Mouse (Mus musculus) C2C12 (cell line): ENCODE results near the gene Helz. TPM values are rescaled to one million over a fixed set of nuclear protein-coding genes. Genes with fewer than 3 reads are reported as not detected.

ENCODE experiments used
- H3K27me3 ChIP-seq: one replicate; pipeline ENCODE4 v1.6.1; 2011; ENCODE audit not compliant: control insufficient read depth, insufficient read depth, insufficient read length
- H3K36me3 ChIP-seq: one replicate; pipeline ENCODE4 v1.6.1; 2011; ENCODE audit not compliant: control insufficient read depth, insufficient read depth
- H3K4me3 ChIP-seq: one replicate; pipeline ENCODE4 v1.5.1; 2011; ENCODE audit warnings: mild to moderate bottlenecking, control low read depth; ENCODE audit not compliant: poor library complexity, insufficient read depth, severe bottlenecking
- H3K79me2 ChIP-seq: one replicate; pipeline ENCODE4 v1.6.1; 2011; ENCODE audit not compliant: control insufficient read depth, insufficient read depth
- H3K79me3 ChIP-seq: one replicate; pipeline ENCODE4 v1.6.1; 2011; ENCODE audit warnings: low read depth, control low read depth
- H3ac ChIP-seq: one replicate; pipeline ENCODE3; 2011; ENCODE audit warnings: low read depth; ENCODE audit not compliant: control insufficient read depth, insufficient read length
- CEBPB ChIP-seq: IDR thresholded peaks from one replicate; pipeline ENCODE4 v1.6.1; 2011; ENCODE audit warnings: low read depth, mild to moderate bottlenecking, control low read depth, moderate library complexity
- CTCF ChIP-seq: IDR thresholded peaks from one replicate; pipeline ENCODE4 v1.5.1; 2011; ENCODE audit not compliant: control insufficient read depth, insufficient read depth, insufficient read length
- FOSL1 ChIP-seq: IDR thresholded peaks from one replicate; pipeline ENCODE4 v1.8.0; 2011; ENCODE audit warnings: mild to moderate bottlenecking, low read length; ENCODE audit not compliant: poor library complexity, insufficient read depth, severe bottlenecking
- MAX ChIP-seq: IDR thresholded peaks from one replicate; pipeline ENCODE4 v1.6.1; 2011; ENCODE audit warnings: mild to moderate bottlenecking, control low read depth
- MYOD1 ChIP-seq: IDR thresholded peaks from one replicate; pipeline ENCODE4 v1.6.1; 2011; ENCODE audit warnings: low read depth; ENCODE audit not compliant: control insufficient read depth, insufficient read length
- MYOG ChIP-seq: IDR thresholded peaks from one replicate; pipeline ENCODE4 v1.6.1; 2011; ENCODE audit not compliant: control insufficient read depth, insufficient read length; ENCODE audit errors: extremely low read depth
- USF1 ChIP-seq: IDR thresholded peaks from one replicate; pipeline ENCODE4 v1.6.1; 2011; ENCODE audit warnings: low read depth, mild to moderate bottlenecking, control low read depth, moderate library complexity
- polyA plus RNA-seq: library from polyadenylated mRNA; unstranded; fragments of >200 nt; fragmentation: generic; extraction: Trizol; gene quantifications from one replicate; pipeline ENCODE4 v1.2.1, GENCODE M21; 2012; ENCODE audit warnings: missing spikeins

Gene Helz
- polyA plus RNA-seq, 1 experiment = 6.8 TPM

DNA sequence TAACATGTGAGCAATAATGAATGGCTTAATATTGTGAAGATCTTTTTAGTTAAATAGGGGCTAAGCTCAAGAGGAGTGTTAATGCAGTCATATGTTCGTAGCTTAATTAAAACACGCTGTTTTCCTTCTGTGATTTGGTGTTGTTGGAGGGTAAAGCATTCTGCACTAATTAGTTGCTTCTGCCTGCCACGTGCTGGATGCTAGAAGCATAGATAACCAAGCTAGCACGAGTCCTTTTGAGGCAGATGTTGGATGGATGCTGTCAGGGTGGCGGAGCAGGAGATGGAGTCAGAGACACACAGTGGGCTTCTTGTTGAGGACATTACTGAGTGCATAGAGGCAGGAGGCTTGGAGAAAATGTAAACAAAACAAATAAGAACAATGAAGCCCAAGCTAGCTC lies 109.4 kb downstream of the Helz start:
- no peaks in the 10 kb centered on the region for H3K79me2 ChIP-seq
- H3K27me3 ChIP-seq = no peaks in the 10 kb centered on the region
- peaks cover 41% of the 10 kb centered on the region for H3K36me3 ChIP-seq
- H3K79me3 ChIP-seq = no peaks in the 10 kb centered on the region
- TF ChIP-seq FOSL1 (no peak), USF1 (no peak), CEBPB (no peak), MYOD1 (no peak), CTCF (no peak), MAX (no peak), MYOG (no peak)
- H3K4me3 ChIP-seq = no peak overlapping the region
- H3ac ChIP-seq = no peak overlapping the region

DNA sequence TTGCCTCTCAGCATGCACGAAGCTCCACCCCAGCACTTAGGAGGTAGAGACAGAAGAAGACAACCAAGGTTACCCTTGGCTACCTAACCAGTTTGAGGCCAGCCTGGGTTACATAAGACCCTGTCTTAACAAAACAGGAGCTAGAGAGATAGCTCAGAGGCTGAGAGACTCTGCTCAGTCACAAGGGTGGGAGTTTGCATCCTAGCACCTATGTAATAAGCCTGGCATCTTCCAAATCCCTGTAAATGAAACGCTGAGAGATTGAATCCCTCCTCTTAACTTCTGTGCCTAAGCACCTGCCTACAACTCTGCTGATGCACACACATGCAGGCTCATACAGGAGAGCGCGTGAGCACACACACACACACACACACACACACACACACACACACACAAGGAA lies 112.7 kb downstream of the Helz start:
- TF ChIP-seq CTCF (no peak), CEBPB (no peak), MYOD1 (no peak), FOSL1 (no peak), USF1 (no peak), MAX (no peak), MYOG (no peak)
- Histone ChIP-seq H3K4me3 (no peak overlapping the region), H3K79me3 (no peaks in the 10 kb centered on the region), H3K36me3 (peaks cover 66% of the 10 kb centered on the region), H3ac (no peak overlapping the region), H3K79me2 (no peaks in the 10 kb centered on the region), H3K27me3 (no peaks in the 10 kb centered on the region)

DNA sequence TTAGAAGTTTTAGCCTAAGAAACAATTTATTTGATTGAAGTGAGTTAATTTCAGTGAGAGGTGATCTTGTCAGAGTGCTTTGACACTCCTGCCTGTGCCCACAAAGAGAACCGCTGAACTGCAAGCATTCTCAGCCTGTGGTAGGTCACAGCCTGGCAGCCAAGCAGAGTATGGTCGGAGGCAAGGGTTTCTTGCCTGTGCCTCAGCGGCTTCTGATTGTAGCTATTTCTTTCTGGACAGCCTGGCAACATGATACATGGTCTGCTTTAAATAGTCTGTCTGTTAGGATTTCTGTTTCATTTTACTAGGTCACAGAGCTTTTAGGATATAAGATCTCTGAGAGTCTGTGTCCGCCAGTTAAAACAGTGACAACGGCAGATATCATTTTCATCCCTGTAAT lies 114.9 kb downstream of the Helz start:
- no peak overlapping the region for H3K4me3 ChIP-seq
- no peaks in the 10 kb centered on the region for H3K27me3 ChIP-seq
- no peaks in the 10 kb centered on the region for H3K79me2 ChIP-seq
- H3K79me3 ChIP-seq = no peaks in the 10 kb centered on the region
- no peak for TF ChIP-seq USF1
- no peak for TF ChIP-seq FOSL1
- TF ChIP-seq MYOD1 = no peak
- TF ChIP-seq CTCF = no peak
- TF ChIP-seq CEBPB = no peak
- TF ChIP-seq MYOG = no peak
- TF ChIP-seq MAX = no peak
- no peak overlapping the region for H3ac ChIP-seq
- H3K36me3 ChIP-seq = peaks cover 61% of the 10 kb centered on the region

DNA sequence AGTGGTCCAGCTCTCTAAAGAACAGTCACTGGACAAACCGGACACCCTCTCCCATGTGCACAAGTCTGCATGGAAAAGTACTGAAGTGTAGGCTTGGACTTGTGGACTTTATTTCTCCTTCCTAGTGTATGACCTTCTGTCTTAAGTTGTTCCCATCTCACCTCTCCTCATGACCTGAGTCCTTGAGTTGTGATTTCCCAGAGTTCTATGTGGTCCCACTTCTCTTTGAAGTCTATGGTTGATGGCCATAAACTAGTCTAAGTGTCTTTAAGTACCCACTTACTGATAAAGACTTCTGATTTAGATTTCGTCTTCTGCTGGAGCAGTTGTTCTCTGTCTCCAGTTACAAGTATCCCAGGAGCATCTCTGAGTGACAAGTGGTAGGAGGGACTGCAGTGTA lies 119.8 kb downstream of the Helz start:
- TF ChIP-seq CTCF (no peak), MYOG (no peak), USF1 (no peak), MAX (no peak), CEBPB (no peak), FOSL1 (no peak), MYOD1 (no peak)
- H3K79me2 ChIP-seq = no peaks in the 10 kb centered on the region

DNA sequence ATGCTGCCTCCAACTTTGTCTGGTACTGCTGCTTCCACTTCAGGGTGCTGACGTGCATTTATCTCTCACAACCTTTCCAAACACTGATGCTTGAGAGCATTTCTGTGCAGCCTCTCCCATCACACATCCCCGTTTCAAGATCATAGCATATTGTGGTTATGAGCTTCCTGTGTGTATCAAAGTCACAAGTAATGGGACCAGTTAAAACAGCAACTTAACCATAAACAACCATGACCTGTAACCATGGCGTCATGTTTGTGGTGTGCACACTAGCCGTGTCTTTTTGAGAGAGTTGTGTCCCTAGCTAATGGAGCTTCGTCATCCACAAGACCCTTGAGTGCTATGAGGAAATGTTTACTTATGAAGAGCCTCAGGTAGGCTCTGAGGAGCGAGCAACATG lies 120.5 kb downstream of the Helz start:
- peaks cover 57% of the 10 kb centered on the region for H3K36me3 ChIP-seq
- H3K79me2 ChIP-seq = no peaks in the 10 kb centered on the region
- H3K4me3 ChIP-seq = no peak overlapping the region

More for the DNA sequence above, 119.8 kb downstream of the Helz start:
- H3K36me3 ChIP-seq = peaks cover 57% of the 10 kb centered on the region
- H3K79me3 ChIP-seq = no peaks in the 10 kb centered on the region
- H3K4me3 ChIP-seq = no peak overlapping the region
- H3ac ChIP-seq = no peak overlapping the region
- no peaks in the 10 kb centered on the region for H3K27me3 ChIP-seq

DNA sequence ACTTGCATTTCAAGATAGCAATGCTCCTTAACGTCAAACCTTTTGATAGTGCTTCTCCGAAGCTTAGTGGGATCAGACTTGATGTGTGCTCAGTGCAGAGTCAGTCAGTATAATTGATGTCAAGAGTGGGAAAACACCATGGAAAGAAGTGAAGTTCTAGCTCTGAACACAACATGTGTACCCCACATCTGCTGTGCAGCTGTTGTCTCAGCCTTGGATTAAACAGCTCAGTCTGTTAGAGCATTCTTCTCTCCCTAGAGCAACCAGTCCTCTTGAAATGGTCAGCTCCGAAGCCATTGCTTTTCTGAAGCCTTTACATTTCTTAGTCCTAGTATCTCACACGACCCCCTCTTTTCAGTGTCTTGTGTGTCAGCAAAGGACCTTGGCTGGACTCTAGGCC lies 121.2 kb downstream of the Helz start:
- TF ChIP-seq FOSL1 (no peak), MYOD1 (no peak), MAX (no peak), CTCF (no peak), CEBPB (no peak), USF1 (no peak), MYOG (no peak)
- Histone ChIP-seq H3K27me3 (no peaks in the 10 kb centered on the region), H3K36me3 (peaks cover 56% of the 10 kb centered on the region), H3K4me3 (no peak overlapping the region), H3ac (no peak overlapping the region), H3K79me2 (no peaks in the 10 kb centered on the region), H3K79me3 (no peaks in the 10 kb centered on the region)

More for the DNA sequence above, 120.5 kb downstream of the Helz start:
- TF ChIP-seq FOSL1 (no peak), MAX (no peak), MYOG (no peak), USF1 (no peak)
- Histone ChIP-seq H3K27me3 (no peaks in the 10 kb centered on the region), H3ac (no peak overlapping the region), H3K79me3 (no peaks in the 10 kb centered on the region)
